Mouse (Mus musculus) embryo, embryonic 10 days (tissue): ENCODE results near the gene Gm21969.
A peak's percentile ranks its signal among the peaks of the same experiment; 100 is the strongest.

Experiments
- DNase-seq: peaks from one replicate; pipeline ENCODE4 v3.0.0-alpha.2; 2015; ENCODE audit warnings: low spot score

Gm21969 gene

DNA sequence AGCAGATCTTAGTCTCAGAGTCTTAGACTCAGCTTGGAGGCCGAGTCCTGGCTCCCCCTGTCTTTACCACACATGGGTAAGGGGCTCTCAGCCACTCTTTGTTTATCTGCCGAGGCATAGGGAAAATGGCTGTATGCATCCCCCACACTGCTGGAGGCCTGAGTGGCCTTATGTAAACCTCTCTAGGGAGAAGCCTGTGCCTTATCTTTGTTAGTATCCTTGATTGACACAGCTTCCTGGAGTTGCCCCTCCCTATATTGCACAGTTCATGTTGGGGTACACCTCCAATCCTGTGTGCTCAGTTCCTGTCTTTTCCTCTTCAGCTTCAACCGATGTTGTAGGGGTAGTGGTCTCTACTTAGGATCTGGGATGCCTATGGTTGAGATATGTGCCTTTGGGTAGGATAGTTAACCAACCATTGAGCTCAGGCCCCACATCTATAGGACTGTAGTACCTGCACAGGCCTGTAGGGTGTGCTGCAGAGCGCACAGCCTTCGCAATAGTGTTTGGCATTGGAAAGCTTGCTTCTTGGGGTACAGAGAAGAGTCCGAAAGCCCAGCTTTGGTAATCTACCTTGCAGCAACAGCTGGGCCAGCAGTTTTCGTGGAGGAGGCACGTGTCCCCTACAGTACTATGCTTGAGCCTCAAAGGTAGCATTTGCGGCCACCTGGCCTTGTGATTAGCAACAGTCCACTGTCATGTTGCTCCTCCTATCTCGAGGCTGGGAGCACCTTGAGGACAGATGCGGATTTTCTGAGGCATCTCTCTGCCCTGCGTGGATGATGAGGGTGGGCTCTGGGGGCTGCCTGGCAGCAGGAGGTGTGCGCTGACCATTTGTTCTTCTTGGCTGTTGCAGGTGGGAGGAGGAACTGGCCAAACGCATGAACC is at the start of gene Gm21969:
TSS of gene Gm21969 (plus strand) at position 830 of the 888 bp plus-strand sequence.
- DNase-seq, result peak; percentile 67

DNA sequence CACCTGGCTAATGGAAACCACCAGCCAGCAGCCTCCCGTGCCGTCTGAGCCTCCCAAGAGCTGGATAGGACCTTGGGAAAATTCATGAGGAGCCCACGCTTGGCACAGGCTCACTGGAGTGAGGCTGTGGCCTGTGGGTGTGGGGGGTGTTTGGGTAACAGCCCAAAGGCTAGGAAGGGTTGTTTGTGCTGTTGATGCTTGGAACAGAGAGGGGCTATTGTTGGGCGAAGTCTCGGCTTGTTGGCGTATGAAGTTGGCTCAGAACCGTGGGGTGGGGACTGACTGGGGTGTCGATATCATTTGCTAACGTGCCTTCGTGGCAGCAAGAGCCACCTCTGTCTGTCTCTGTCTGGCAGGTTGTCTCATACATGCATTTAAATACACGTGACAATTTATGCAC is 47.8 kb upstream of the Gm21969 start:
- no peak for DNase-seq

DNA sequence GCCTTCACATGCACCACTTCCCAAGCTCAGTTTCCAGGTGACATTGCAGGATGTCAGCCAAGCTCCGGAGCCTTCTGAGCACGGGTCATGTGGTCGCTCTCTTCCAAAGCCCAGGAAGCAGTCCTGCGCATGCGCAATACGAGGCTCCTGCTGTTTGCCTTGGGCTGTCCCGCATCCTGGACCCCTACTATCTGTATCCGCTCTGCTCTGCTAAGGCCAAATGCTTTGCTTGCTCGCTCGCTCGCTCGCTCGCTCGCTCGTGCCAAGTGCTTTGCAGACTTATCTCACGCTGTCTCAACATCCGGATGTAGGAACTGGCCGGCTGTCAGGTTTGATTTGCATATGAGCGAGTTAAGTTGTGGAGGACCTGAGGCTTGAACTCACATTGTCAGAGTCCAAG is 47.0 kb upstream of the Gm21969 start:
- DNase-seq, result peak; percentile 39

DNA sequence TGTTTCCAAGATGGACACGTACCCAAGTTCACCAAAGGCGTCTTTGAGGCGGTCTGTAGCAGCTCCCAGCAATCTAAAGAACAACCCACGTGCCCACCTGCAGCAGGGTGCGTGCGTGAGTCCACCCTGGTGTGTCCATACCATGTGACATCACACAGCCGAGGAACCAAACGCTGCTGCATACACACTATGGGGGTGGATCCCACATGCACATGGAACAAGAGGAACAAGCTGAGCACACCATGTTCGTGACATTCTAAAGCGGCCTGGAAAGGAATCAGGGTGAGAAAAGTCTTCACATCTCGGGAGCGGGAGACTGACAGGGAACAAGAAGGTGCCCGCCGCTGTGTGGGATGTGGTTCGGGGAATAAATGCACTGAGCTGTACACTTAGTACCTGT is 34.6 kb upstream of the Gm21969 start:
- DNase-seq, result no peak

DNA sequence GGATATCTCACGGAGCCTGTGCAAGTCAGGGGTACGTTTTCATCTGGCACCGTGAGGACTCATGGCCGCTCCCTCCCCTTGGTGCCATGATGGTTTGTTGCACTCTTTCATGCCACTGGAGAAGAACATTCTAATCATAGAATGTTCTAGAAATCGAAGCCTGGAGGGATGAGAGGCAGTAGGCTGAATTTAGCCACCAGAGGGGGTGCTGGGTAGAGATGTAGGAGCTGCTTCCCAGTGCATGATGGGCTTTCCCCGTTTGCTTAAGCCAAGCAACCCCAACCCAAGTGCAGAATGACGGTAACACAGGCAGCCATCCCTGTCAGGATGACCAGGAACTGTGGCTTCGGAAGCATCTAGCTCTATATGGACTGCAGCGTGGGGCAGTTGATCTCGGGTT is 32.2 kb upstream of the Gm21969 start:
- DNase-seq, result no peak

DNA sequence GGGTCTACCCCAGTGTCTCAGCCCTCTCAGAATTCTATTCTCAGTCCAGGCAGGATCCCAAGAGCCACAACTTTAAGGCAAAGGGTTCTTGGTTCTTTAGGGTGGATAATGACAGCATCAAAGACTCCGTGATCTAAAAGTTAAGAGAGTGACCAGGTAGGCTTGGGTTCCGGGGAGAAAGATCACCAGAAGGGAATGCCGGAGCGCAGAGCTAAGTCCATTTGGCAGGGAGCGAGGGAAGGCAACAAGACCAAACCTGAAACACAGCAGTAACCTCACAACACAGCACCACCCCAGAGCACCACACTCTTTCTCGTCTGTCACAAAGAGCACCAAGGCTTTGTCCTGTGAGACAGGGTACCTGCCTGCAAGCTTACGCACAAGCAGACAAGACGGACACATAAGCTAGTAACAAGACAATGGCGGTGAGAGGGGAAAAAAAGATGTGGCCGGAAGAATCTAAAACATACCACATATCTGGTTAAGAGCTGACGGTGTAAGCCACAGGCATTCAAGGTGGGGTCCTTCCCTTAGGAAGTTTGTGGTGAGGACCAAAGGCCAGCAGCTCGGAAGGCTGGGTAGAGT is 30.0 kb upstream of the Gm21969 start:
- no peak for DNase-seq

DNA sequence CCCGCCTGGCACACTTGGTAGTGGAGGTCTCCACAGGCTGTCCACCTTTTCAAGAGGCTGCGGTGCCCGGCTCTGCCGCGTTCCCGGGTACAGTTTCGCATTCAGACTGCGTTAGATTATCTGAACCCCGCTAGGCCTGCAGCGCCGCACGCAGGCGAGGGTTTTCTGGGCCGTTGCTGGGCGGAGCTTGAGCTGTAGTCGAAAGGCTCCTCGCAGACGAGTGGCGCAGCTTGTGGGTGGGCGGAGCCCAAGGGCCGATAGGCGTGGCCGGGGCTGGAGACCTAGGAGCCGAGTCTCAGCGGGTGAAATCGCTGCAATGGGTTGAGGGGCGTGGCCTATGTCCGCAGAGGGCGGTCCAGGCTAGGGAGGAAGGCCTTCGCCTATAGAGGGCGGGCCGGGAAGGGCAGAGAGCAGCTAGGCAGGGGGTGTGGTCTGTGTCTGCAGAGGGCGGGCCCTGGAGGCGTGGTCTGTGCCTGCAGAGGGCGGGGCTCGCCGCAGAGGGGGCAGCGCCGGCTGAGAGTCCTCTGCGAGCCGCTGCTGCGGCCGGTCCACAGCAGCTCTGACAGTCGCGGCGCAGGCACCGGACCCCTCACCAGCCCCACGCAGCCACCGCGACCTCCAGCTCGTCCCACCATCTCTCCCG is 28.7 kb upstream of the Gm21969 start:
- peak; percentile 100 for DNase-seq

DNA sequence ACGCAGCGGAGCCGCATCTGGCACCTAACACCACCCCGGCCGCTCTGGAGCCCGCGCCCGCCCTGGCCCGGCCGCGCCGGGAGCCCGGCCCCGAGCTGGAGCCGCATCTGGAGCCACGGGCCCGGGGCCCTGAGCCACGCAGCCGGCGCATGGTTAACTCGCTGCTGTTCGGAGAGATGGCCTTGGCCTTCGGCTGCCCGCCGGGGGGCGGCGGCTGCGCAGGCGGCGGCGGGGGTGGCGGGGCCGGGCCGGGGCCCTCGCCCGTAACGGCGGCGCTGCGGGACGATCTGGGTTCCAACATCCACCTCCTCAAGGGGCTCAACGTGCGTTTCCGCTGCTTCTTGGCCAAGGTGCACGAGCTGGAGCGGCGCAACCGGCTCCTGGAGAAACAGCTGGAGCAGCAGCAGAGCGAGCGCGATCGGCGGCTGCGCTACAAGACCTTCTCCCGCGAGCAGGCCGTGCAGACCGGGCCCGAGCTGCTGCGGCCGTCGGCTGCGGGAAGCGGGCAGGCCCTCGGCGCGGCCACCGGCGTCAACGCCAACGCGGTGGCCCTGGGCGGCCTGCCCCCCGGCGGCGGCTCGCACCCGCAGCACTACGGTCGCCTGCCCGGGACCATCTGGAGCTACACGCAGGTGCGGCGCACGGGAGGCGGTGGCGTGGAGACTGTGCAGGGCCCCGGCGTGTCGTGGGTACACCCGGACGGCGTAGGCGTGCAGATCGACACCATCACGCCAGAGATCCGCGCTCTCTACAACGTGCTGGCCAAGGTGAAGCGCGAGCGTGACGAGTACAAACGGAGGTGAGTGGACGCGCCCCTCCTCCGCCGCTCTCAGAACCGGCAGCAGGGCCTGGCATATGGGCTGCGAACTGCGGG is 27.9 kb upstream of the Gm21969 start:
- peak; percentile 62 for DNase-seq

DNA sequence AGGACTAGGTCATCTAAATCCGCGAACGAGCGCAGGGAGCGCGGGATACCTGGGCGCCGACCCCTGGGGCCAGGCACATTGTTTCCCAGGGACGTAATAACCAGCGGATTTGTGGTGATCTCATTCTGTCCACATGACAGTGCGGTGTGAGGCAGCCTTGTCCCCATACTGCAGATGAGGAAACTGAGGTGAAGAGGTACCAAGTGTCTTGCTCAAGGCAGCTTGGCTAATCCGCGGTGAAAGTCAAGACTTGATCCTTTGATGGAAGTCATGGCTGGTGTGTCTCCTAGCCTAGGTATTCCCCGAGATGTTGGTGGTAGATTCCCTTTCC is 27.3 kb upstream of the Gm21969 start:
- DNase-seq, result no peak

DNA sequence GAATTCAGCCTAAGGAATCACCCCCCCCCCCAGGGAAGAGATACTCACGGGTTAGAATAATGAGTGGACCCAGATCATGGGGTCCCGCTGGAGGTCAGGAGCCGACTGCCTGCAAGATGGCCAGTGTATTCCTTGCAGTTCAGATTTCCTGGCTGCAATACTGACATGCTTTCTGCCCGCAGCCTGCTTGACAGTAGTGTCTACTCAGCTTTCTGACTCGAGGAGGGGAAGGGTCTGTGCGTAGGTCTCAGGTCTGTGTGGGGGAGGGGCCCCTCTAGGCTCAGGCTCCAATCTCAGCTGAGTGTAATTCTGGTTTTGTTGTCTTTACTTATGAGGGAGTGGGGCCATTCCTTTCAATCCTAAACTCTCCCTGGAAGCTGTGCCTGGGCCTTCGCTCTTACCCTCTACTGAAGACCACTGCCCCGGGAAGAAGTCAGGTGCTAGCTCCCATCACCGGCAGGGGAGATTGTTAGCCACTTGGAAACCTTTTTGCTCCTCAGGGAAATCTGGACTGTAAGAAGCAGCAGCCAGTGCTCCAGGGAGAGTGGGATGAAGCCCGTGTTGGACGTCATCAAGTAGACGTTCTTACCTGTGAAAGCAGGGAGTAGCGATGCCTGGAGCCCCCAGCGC is 26.6 kb upstream of the Gm21969 start:
- no peak for DNase-seq

DNA sequence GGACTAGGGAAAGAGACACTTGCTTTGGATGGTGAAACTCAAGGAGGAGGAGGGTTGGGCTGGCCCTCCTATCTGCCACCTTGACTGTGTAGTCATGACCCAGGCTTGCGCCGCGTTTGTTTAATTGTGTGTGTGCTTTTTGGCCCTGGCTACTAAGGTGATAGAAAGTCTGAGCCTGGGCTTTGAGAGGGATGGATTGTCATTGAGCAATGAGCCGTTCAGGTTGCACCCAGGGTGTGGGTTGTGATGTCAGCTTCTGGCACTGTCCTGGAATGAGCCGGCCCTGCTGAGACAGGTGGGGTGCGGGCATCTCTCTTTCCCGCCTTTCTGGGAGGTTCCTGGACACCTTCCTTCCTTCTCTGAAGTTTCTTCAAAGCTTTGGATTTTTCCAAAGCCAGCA is 26.0 kb upstream of the Gm21969 start:
- no peak for DNase-seq

DNA sequence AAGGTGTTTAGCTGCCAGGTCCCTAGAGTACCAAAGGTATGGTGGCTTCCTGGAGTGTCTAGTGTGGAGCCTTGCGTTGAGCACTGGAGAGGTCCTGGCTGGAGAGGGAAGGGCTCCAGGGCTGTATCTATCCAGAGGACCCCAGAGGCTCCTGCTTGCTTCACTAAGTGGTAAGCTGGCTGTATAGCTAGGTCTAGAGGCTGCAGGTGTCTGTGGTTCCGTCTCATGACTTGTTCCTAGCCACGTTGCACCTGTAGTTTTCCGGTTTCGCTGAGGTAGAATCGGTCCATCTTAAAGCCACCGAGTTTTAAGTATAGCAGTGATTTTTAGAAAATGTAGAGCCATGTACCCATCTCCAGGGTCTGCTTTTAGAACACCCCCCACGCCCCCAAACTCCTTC is 24.6 kb upstream of the Gm21969 start:
- no peak for DNase-seq

DNA sequence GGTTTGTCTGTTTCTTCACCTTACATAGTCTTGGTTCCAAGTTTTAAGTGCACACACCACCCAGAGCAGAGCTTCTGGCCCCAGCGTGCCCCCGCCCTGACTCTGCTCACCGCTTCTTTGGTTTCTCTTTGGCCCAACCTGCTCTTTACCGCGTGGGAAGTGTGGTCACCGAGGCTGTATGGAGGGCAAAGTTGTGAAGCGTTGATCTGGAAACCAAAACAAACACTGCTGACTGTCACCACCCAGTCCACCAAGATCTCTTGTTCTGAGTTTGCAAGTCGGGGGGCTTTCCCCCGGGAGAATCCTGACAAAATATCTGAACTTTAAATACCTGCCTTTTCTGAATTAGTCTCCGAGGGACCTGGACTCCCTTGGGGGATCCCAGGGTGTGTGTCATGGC is 24.0 kb upstream of the Gm21969 start:
- DNase-seq, result no peak

DNA sequence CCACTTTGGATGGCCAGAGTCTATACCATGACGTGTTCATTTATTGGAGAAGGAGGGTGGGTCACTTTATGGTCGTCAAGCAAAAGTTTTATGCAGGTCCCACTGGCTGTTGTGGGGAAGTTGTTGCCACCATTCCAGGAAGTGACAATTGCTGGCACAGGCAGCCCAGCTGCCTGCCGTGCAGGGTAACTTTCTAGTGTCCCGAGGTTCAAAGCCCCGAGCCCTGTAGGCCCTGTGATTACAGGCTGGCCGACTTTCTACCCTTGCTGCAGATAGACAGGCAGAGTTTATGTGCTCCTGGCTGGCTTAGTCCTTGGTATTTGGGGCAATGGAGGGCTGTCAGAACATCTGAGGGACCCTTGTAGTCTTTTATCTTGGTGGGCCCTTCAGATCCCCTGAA is 23.5 kb upstream of the Gm21969 start:
- DNase-seq, result no peak

DNA sequence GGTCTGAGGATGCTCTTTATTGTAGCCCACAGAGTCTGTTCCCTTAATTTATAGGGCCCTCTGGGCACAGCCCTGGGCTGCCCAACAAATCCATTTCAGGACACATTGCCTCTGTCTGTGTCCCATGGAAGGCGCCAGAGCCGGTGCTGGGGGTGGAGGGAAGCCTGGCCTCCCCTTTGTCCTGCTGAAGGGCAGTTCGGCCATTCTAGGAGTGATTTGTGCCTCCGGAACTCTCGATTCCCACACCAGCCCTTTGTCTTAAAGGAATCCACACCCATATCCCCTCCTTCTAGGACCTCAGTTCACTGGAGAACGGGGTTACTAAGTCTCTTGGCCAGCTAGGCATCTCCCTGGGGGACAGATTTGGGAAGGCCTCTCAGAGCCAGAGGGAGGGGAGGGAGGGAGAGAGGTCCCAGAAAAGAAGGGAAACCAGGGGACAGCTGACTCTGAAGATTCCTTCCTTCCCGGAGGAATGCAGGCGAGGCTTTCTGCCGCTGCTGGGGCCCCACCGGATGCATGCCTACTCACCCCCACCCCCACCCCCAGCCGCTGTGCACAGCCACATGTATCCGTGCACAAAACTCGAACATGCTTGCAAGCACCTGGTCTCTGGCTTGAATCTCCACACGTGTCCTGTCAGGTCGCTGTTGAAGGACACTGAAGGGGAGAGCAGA is 22.2 kb upstream of the Gm21969 start:
- peak; percentile 68 for DNase-seq

DNA sequence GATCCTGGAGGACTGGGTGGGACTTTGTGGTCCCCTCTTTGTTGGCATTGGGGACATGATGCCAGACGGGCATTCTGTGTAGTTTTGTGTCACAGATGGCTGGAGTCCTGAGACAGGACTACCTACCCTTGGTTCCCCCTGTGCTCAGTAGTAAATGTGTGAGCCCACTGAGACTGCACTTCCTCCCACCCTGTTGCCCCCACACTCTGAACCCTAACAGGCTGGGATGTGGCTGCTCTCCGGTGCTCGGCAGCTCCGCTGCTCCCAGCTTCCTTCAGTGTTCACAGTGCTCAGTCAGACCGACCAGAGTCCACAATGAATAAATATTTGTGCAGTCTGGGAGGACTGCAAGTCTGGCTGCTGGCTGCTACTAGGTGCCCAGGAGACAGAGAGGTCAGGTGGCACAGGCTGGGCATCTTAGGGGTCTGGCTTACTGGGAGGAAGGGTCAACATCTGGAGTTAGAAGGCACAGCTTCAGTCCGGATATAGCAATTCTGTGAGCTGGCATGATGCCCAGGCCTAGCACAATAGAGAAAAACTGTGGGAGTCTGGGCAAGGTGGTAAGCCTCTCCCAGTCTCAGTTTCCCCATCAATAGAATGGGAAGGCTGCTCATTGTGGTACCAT is 21.4 kb upstream of the Gm21969 start:
- DNase-seq, result no peak

DNA sequence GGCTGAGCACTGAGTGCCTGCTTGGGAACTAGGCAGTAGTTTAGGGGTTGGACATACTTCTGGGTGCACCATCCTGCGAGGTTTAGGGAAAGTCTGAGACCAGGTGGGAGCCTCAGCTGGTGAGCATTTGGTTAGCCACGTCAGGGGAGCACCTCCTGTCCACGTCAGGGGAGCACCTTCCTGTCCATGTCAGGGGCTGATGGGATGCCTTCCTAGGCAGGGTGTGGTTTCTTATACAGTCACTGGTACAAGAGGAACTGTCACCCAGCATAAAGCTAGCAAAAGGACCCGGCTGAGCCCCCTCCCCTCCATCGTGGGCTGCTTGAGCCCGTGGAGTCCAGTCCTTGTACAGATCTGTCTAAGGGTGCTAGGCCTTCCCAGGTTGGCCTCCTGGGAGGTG is 20.6 kb upstream of the Gm21969 start:
- DNase-seq, result no peak

DNA sequence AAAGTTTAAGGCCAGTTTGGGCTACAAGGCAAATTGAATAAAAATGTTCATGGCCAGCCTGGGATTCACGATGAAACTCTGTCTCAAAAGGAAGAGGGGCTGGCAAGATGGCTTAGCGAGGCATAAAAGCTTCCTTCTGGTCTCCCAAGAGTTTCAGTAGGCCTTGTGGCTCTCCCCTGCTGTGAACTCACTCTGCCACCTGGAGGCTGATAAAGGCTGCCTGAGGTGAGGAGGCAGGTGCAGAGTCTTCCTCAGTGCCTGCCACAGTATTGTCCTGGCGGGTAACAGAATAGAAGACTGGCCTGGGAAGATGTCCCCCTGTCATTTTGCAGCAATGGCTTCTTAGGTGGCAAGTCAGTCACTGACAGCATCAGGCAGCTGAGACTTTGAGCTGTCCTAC is 20.1 kb upstream of the Gm21969 start:
- no peak for DNase-seq

DNA sequence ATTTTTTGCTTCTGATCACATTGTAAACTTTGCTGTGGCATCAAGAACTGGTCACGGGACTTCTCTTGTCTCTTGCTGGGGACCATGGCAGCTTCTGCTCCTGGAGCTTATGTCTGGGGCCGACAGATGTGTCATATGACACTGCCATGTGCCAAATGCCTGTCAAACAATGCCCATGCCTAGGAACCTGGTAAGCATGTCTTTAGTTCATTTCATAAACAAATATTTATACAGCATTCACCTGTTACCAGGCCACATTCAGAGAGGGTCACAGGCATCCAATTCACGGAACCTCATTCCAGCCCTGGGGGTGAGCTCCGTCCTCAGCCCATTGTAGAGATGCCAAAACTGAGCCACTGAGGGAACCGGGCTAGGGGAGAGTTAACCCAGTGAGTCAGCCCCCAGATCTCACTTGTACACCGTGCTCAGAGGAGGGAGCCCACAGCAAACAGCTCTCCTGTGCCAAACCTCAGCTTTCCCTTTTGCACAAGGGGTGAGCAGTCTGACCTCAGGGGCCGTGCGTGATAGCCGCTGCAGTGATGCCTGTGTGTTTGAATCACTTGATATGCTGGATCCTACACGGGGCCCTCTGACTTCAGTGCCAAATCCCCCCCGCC is 19.2 kb upstream of the Gm21969 start:
- no peak for DNase-seq

DNA sequence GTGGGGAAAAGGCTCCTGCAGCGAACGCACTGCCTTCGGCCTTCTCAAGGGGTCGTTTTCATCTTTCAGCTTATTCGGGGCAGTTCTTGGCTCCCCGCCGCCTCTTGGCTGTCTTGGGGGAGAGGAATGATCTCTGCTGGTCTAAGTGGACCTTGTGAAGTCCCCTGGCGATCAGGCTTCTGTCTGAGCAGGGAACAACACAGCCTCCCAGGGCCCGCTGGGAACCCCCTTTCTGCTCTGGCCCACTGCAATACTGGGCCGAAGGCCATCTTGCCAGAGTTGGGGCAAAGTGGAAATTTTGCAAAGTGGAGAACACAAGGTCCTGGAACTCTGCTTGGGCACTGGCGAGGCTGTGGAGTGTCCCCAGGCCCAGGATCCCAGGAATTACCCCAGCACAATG is 18.3 kb upstream of the Gm21969 start:
- DNase-seq, result no peak
